Mouse (Mus musculus) fat pad, adult 2 months (tissue): ENCODE results near the gene Nek10.
"Not testable (repeated sequence)": the region's sequence is repeated elsewhere in the genome, so short reads cannot be mapped to it uniquely, and the experiment has no call there.

ENCODE experiments used
- DNase-seq: peaks from one replicate; pipeline ENCODE4 v3.0.0-alpha.2; 2011; ENCODE audit warnings: low read depth, low spot score; ENCODE audit errors: extremely low read depth

Gene Nek10

DNA sequence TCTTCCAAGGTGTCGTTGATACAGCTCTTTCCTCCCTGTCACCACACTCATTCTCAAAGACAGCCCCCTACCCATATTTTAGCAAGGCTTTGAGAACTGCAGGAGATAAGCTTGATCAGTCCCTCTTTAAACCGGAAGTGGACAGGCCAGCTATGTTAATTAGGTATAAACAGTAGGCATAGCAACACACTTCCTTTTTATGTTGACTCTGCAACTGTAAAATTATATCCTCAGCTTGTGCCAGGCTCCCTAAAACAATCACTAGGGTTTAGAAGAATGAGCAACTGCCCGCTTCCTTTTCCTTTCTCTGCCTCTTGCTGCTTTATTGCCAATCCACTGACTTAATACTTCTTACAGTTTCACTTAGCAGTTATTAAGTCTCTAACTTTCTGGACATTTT, 67.2 kb downstream of the Nek10 start:
- no peak for DNase-seq

DNA sequence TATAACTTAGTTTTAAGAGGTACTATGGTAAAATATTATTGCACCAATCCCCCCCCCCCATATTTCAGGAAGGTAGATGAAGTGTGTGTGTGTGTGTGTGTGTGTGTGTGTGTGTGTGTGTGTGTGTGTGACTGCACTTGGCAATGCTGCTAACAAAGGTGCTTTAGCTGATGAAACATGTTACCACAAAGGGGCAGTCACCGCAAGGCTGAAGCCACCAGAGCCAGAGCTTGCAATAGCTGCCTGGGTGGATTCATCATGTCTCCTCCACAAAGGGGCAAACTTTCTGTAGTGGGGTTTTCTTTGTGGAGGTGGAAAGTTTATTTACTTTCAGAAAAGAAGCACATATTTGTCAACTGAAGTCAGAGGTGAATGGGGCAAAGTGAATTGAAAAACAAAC, 67.9 kb downstream of the Nek10 start:
- no peak for DNase-seq

- no peak for DNase-seq
These were observed 68.5 kb downstream of the Nek10 start for GRCm38 (mm10) chr14:14871700-14872099.

DNA sequence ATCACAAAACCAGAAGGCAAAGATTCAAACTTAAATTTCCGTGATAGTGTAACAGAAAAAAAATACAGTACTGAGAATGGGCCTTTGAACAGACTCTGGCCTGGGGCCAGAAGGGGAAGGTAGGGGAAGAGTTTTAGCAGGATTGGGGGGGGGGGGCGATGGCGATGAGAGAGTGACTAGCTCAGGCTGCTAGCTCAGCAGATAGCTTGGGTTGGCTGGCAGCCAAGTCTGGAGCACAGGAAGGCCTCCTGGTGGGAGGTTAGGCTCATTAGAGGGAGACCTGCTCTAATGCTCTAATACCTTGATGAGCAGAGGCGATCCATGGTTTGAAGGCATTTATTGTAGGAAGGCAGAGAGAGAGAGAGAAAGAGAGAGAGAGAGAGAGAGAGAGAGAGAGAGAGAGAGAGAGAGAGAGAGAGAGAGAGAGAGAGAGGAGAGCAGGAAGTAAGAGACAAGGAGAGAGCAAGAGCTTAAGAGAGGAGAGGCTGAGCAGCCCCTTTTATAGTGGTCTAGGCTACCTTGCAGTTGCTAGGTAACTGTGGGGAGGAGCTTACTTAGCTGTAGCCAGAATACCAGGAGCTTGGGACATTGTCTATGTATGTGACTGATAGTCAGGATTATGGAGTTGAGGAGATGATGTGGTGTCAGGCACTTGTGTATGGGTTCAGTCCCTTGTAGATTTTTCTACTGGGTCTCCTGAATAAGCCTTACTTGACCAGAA, 90.9 kb downstream of the Nek10 start:
- no peak for DNase-seq

DNA sequence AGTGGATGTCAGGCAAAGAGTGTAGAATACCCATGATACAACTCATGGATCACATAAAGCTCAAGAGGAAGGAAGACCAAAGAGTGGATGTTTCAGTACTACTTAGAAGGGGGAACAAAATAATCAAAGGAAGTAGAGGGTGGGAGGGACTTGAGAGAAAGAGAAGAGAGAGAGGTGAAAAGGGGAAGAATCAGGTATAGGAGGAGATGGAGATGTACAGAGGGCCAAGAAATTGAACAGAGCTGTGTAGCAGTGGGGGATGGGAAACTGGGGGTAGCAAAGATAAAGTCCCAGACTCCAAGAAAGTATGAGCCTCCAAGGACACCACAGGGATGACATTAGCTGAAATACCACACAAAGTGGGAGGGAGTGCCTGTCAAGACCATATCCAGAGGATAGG, 91.6 kb downstream of the Nek10 start:
- no peak for DNase-seq

- no peak for DNase-seq
These were observed 92.1 kb downstream of the Nek10 start for GRCm38 (mm10) chr14:14895363-14895762.

- no peak for DNase-seq
These were observed 93.4 kb downstream of the Nek10 start for GRCm38 (mm10) chr14:14896399-14897136.

- no peak for DNase-seq
These were observed 101.7 kb downstream of the Nek10 start for GRCm38 (mm10) chr14:14904750-14905529.

DNA sequence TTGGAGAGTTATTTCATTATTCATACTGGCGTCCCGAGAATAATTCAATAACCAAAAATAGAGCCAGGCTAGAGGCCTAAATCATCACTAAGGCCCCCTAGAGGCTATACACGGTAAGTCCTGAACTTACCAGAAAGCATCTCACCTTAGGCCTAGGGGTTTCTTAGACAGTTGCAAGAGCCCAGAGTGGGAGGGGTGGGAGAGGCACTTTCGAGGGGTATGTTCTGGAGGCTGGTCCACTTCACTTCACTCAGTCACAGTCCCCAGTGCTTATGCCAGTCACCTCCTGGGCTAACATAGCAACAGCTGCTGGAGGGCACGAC, 102.3 kb downstream of the Nek10 start:
- no peak for DNase-seq

GRCm38 (mm10) chr14:14925615-14926014, 122.4 kb downstream of the Nek10 start:
- DNase-seq = no peak

- DNase-seq = no peak
These were observed 124.3 kb downstream of the Nek10 start for GRCm38 (mm10) chr14:14927559-14927958.

DNA sequence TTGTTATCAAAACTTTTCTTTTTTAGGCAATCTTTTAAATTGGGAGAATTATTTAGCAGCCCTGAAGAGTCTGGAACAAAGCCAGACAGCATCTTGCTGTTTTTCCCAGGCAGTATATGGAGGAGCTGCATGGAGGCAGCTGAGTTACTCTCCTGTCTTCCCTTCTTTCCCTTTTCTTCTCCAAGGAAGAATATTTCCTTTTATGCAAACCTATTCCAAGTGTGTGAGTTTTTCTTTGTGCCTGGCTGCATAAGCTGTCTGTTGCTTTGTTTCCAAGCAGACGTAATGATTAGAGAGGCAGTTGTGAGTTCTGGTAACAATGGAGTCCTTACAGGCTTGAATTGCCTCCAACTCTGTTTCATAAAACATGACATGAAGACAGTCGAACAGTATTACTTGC, 131.8 kb downstream of the Nek10 start:
- no peak for DNase-seq

DNA sequence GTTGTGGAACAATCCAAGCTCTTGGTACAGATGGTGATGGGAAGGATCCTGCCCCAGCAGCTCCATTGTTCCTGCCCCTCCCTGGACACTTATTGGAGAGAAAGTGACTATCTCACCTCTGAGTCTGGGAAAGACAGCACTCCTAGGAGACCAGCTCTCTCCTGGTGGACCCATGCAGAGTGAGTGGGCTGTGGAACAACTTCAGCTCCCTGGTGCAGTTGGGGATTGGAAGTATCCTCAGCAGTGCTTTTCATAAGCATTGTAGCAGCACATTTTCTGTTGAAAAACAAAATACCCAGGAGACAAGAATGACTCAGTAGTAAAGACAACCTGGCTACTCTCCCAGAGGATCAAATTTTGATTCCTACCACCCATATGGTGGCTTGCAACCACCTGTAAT, 142.7 kb downstream of the Nek10 start:
- no peak for DNase-seq

- no peak for DNase-seq
These were observed 145.8 kb downstream of the Nek10 start for GRCm38 (mm10) chr14:14949023-14949422.

GRCm38 (mm10) chr14:14951808-14952207, 148.6 kb downstream of the Nek10 start:
- DNase-seq = no peak

DNA sequence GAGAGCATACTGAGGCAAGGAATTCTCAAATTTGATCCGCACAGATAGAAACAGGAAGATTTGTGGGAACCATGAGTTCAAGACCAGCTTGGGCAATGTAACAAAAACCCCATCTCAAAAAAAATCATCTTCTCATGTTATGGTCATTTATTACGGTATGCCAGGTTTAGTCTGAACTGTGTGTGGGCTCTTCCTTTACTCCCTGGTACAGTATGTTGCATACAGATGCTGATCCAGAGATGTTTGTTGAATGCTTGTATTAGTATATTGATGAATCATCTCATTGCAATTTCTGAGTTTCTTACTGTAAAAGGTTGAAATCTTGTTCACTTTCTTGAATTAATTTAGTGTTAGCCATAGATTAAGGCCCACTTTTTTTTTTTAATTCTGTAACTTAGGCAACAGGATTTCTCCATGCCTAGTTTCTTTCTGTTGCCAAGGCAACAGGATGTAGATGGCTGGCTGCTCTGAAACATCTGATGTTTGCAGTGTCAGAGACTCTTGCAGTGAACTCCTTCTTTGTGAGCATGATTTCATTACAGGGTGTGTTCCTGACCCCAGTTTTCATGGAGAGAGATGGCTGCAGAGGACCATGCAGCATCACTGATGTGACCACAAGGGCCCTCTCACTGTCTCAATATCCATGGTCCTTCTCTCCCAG, 156.7 kb downstream of the Nek10 start:
- DNase-seq = no peak

- no peak for DNase-seq
These were observed 157.3 kb downstream of the Nek10 start for GRCm38 (mm10) chr14:14960441-14960988.

DNA sequence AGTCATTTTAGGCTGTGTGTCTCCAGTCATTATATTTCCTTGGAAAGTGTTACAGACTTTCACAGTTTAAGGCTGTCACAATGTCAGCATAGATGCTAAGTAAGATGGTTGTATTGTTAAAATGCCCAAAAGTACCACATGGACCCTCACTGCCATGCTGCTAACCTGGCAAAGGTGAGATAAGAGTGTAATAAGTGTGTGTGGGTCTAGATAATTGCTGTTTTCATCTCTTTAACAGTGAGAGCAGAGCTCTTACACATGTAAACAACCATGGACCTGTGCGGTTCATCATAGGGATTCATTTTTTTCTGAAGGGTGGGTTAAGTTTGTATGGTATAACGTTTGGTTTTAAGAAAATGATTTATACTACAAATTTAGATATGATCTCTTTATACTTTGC, 167.4 kb downstream of the Nek10 start:
- DNase-seq = no peak

DNA sequence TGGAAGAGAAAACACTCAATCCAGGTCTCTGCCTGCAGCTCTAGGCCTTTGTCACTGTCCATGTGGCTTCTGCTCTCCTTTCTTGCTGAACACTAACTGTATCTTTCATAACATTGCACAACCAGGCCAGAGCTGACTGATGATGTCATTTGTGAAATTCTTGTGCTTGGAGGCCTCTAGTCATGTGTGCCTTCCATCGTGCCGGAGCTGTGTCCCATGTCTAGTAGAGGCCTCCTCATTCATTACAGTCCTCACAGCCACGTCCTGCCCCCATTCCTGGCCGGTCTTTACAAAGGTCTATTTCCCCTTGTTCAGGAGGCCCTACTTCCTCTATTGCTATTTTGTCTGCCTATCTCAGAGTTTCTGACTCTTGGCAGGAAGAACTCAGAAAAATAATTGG, 167.8 kb downstream of the Nek10 start:
- no peak for DNase-seq

DNA sequence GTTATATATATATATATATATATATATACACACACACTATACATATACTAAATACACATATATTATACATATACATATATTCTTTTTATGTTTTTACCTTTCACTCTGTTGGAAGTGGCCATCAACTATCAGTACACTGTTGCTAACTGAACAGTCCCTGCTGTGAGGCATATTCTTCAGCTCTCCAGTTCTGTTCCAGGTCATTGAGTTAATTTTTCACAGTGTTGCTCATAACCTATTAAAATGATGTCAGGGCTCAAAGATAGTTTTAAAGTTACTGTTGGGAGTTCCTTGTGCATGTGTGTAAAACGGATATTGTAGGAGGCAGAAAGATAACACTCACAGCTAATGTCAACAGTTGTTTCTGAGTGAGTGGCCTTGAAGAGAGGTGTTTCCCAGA, 170.9 kb downstream of the Nek10 start:
- DNase-seq = no peak

GRCm38 (mm10) chr14:14984106-14984505, 180.9 kb downstream of the Nek10 start:
- DNase-seq = not testable (repeated sequence)
